Mouse (Mus musculus) left cerebral cortex, postnatal 25 days (tissue): Measurements from ENCODE around the gene Cux1. TPM values are rescaled to one million over a fixed set of nuclear protein-coding genes. Genes with fewer than 3 reads are reported as not detected.

Experiments used
- DNase-seq, 2 experiments: peaks; one replicate each; pipeline ENCODE4 v3.0.0; 2022; ENCODE audit warnings: low spot score in 2 of 2, mixed read lengths in 1 of 2
- intact Hi-C: fragments of 180-260 bp; cut with DNase I; formaldehyde crosslinking; loops from one replicate; pipeline ENCODE4 v1.15.1; 2025
- total RNA-seq, 2 experiments: library from RNA; stranded (reverse); gene quantifications; 2 replicates each; pipeline ENCODE4 v1.2.3; 2021

The Cux1 gene
- total RNA-seq, 2 experiments from 2014 or later, result 105 to 121 TPM

DNA sequence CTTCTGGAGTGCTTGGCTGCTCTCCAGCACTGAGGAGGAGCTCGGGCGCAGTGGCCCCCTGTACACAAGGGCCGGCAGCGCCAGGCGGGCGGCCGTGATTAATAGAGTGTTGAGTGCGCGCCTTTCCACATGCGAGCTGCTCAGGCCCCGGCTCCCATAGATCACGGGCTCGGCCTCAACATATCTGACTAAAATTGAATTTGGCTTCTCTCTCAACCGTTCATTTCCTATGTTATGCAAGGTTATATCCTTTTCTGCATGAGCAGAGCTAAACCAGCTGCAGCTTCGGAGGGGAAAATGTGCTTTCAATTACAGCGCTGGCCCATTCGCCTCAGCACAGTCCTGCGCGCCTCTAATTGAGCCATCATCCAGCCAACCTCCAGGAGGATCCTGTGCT lies 163.7 kb downstream of the Cux1 start:
- intact Hi-C loops, result no loop called here
- DNase-seq, result no peak

- intact Hi-C loops, result no loop called here
- no peak for DNase-seq
These were observed 164.4 kb downstream of the Cux1 start for GRCm38 (mm10) chr5:136402622-136403564.

DNA sequence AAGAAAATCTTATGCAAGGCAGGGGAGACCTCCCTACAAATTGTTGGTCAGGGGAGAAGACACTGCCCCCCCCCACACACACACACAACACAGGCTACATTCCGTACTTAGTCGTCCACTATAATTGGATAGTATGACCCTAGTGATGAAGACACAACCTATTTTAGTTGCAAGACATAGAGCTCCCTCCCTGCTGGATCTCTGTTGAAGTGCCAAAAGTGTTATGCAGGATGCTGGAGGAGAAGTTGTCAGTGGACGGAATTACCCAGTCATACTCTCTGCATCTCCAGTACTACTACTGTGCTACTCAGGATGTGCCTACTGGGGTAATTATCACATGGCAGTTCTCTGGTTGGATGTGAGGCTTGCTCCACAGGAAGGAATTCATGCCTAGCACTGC lies 168.6 kb downstream of the Cux1 start:
- no peak for DNase-seq
- intact Hi-C loops, result no loop called here

GRCm38 (mm10) chr5:136396699-136397098 lies 170.6 kb downstream of the Cux1 start:
- DNase-seq, result no peak
- intact Hi-C loops, result no loop called here

- DNase-seq, result no peak
- intact Hi-C loops, result no loop called here
These were observed 171.0 kb downstream of the Cux1 start for GRCm38 (mm10) chr5:136396256-136396655.

- intact Hi-C loops, result no loop called here
- no peak for DNase-seq
These were observed 171.6 kb downstream of the Cux1 start for GRCm38 (mm10) chr5:136395600-136396195.

DNA sequence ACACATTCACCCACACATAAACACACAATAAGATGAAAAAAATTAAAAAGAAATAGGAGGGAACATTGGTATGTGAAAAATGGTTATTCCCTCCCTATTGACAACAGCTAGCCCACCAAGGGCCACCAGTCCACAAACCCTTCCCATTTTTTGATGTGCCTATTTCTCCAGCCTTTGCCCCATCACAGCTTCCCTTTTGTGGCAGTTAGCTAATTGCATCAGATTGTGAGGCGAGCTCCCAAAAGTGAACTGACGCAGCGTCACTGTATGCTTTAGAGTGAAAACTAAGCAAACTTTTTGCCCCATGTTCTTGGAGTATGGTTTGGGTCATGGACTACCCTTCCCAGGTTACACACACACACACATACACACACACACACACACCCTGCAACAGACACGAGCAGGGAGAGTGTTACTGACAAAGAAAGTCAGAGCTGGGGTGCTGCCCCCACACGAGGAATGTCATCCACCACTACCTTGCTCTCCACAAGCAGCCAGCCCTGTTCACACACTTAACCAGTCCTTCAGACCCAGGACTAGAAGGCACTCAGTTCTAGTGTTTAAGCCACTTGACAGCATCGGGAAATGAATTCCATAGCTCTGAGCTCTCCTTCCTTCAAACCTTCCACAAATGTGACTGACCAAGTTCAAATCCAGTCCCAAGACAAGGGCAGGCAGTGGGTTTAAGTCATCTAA lies 172.6 kb downstream of the Cux1 start:
- intact Hi-C loops, result no loop called here
- no peak for DNase-seq

- no peak for DNase-seq
- intact Hi-C loops, result no loop called here
These were observed 173.7 kb downstream of the Cux1 start for GRCm38 (mm10) chr5:136393621-136394020.

DNA sequence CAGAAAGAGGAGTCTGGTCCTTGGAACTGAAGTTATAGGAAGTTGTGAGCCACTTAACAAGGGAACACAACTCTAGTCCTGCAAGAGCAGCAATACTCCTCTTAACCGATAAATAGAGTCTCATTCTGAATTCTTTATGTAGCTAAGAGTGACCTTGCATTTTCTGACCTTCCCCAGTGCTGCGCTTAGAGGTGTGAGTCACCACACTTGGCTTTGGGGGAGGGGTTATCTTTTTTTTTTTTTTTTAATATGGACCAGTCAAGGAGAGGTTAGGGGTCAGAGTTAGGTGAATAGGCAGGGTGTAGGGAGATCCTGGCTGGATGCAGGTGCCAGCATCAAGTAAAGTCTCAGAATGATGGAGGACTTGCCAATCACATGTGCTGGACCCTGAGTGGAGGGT lies 180.5 kb downstream of the Cux1 start:
- intact Hi-C loops, result no loop called here
- DNase-seq, result no peak

DNA sequence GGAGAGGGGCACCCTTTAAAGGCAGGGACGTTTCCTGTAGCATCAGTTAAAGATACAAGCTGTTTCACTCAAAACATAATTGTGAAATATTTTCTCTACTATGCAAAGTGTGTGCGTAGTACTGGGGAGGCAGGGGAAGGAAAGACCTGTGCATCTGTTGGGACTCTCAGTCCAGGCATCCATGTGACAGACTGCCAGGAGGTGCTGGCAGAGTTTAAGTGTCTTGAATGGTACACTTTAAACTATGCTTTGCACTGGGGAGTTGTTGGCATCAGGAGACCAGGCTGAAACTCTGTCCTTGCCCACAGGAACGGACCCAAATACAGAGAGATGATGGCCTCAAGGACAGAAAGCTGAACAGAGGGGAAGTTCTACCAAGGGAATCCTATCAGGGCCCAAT lies 182.1 kb downstream of the Cux1 start:
- intact Hi-C loops, result no loop called here

GRCm38 (mm10) chr5:136382261-136383005 lies 184.9 kb downstream of the Cux1 start:
- DNase-seq, result peak in 1 of 2 experiments; percentile 17
- intact Hi-C loops, result no loop called here

More for the DNA sequence above, 182.1 kb downstream of the Cux1 start:
- DNase-seq, result no peak

DNA sequence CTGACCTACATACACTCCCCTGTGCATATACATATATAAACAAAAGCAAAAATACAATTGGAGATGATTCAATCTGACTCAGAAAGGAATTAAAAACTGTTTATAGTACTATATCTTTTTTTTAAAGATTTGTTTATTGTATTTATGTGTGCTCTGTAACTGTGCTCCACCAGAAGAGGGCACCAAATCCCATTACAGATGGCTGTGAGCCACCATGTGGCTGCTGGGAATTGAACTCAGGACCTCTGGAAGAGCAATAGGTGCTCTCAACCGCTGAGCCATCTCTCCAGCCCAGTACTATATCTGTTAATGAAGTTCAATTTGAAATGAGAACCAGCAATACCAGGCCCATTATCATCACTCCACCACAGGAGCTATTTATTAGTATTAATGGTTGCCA lies 187.9 kb downstream of the Cux1 start:
- no peak for DNase-seq
- intact Hi-C loops, result no loop called here

DNA sequence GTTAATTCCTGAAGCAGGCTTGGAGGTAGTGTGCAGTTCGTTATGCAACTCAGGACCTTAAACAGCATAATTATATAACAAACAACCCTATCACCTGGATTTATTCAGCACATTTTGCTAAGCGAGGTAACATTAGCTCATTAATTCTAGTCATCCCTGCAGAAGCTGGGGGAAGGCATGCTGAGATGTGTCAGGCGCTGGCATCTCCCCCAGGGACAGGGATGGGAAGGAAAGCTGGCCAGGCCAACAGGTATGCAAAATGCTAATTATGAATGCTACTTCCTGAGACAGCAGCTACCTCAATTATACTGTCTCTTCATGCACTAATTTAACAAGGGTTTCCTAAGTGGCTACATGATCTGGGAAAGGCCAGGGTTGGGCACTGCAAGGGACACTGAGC lies 190.2 kb downstream of the Cux1 start:
- DNase-seq, result no peak
- intact Hi-C loops, result no loop called here

- DNase-seq, result no peak
- intact Hi-C loops, result no loop called here
These were observed 191.9 kb downstream of the Cux1 start for GRCm38 (mm10) chr5:136375350-136375749.

GRCm38 (mm10) chr5:136372276-136372675 lies 195.0 kb downstream of the Cux1 start:
- DNase-seq, result no peak
- intact Hi-C loops, result no loop called here

GRCm38 (mm10) chr5:136363421-136363820 lies 203.9 kb downstream of the Cux1 start:
- intact Hi-C loops, result loop anchor here (2.0 to 5.0 kb wide), 3 partner anchors 64 to 204 kb away; partner anchors contain the start of gene Cux1
- no peak for DNase-seq

DNA sequence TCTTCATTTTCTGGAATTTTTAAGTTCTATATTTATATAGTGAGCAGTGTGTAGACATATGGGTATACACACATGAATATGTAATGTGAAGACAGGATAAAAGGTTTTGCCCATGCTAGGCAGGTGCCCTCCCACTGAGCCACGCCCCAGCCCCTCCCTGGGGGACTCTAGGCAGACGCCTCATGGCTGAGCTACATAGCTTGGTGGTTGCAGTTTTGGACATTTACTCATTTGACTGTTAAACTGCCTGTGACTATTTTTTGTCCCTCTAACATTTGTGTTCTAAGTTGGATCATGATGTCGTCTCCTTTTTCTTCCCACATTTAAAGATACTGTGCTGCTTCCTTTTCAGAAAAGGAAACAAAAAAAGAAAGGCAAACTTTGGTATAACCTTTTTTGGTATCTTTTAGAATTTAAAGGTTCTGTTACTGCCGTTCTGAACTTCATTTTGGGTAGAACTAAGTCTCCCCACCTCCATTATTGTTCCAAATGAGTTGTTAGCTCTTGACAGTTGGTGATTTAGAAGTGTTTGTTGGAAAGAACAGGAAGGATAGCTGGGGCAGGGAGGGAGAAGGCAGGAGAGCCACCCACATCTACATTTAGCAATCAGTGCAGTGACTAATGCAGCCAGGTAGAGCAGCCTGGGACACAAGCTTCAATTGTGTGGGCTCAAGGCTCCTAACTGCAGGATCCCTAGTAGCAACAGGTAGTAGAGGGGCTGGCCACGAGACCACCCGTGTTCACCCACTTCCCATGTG lies 204.6 kb downstream of the Cux1 start:
- DNase-seq, result peak in 1 of 2 experiments; percentile 77
- intact Hi-C loops, result loop anchor here (2.0 to 5.0 kb wide), 3 partner anchors 65 to 205 kb away; partner anchors contain the start of gene Cux1

DNA sequence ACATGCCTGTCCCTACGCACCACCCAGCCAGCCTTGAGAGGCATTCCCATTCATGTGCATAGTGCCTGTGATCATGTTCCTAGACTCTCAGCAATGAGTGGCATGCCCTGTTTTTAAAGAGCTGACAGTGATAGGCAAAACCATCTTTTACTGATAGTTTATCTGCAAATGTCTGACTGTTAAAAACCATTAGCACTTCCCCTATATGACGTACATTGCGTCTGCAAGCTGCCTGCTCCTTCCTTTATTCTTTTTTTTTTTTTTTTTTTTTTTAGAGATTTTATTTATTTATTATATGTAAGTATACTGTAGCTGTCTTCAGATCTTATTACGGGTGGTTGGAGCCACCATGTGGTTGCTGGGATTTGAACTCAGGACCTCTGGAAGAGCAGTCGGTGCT lies 205.3 kb downstream of the Cux1 start:
- no peak for DNase-seq
- intact Hi-C loops, result loop anchor here (2.0 to 5.0 kb wide), 3 partner anchors 65 to 205 kb away; partner anchors contain the start of gene Cux1

GRCm38 (mm10) chr5:136357227-136357626 lies 210.1 kb downstream of the Cux1 start:
- intact Hi-C loops, result no loop called here
- DNase-seq, result peak in 1 of 2 experiments; percentile 38
